19 mouse cellular contexts compared by ENCODE assay signal in genomic region chr8:109338220-109338835, GRCm38 (mm10).
A peak's percentile ranks its signal among the peaks of the same experiment; 100 is the strongest.
DNase-seq lines count a peak whose midpoint lies in the region; ATAC-seq and TF ChIP-seq lines count a peak whose summit lies in the region.
"Had no signal": no experiment of that assay in that cellular context is flagged by ENCODE, and none has a peak within 500 bp of the region (broad histone marks: within the 10 kb centered on the region; RNA-seq: fewer than 3 reads in every experiment).

No protein-coding gene starts in this region.

- no peaks in the 10 kb centered on the region for H3K4me1 ChIP-seq in forebrain, embryonic 11.5 days (replicated peaks; ENCODE audit: control insufficient read depth, insufficient read depth, low read length)
- H3K4me1 ChIP-seq in forebrain, embryonic 15.5 days = peaks cover 13% of the 10 kb centered on the region
- H3K4me1 ChIP-seq in hindbrain, embryonic 15.5 days (replicated peaks) = peaks cover 9% of the 10 kb centered on the region; the same call in 1 of the 2 replicates
- H3K4me1 ChIP-seq in midbrain, postnatal 0 days (ENCODE audit: insufficient read depth, low read length) = no peaks in the 10 kb centered on the region
- H3K4me1 ChIP-seq: embryonic facial prominence, embryonic 10.5 days; heart, embryonic 13.5 days; lung, embryonic 15.5 days had no signal

- H3K27ac ChIP-seq in forebrain, embryonic 11.5 days (ENCODE audit: low read depth, low read length) = peak overlapping the region; percentile 31; the same call in 1 of the 2 replicates
- H3K27ac ChIP-seq in forebrain, embryonic 15.5 days (replicated peaks) = no peak overlapping the region
- peak overlapping the region; percentile 45 for H3K27ac ChIP-seq in hindbrain, embryonic 15.5 days (replicated peaks)
- H3K27ac ChIP-seq in midbrain, postnatal 0 days (ENCODE audit: low read depth, low read length) = no peak overlapping the region
- H3K27ac ChIP-seq: embryonic facial prominence, embryonic 10.5 days; heart, embryonic 13.5 days; limb, embryonic 10.5 days; lung, embryonic 15.5 days had no signal

- DNase-seq in forebrain, embryonic 11.5 days (ENCODE audit: low spot score) = peak; percentile 60
- no peak for DNase-seq in midbrain, postnatal 0 days (ENCODE audit: low spot score)
- no peak for DNase-seq in kidney, postnatal 10 days
- DNase-seq: cerebellum, postnatal 10 days; heart, postnatal 36 days; right cerebral cortex, postnatal 14 days; thymus, postnatal 25 days had no signal

- H3K4me3 ChIP-seq in forebrain, embryonic 11.5 days (ENCODE audit: low read depth, low read length) = no peak overlapping the region
- peak overlapping the region; percentile 16; the same call in 1 of the 2 replicates for H3K4me3 ChIP-seq in forebrain, embryonic 15.5 days
- peak overlapping the region; percentile 19 for H3K4me3 ChIP-seq in hindbrain, embryonic 15.5 days
- peak overlapping the region; percentile 18; the same call in 1 of the 2 replicates for H3K4me3 ChIP-seq in midbrain, postnatal 0 days (ENCODE audit: low read depth, low read length)
- H3K4me3 ChIP-seq: embryonic facial prominence, embryonic 10.5 days; erythroblast, embryonic 14.5 days; heart, embryonic 13.5 days; limb, embryonic 10.5 days; lung, embryonic 15.5 days had no signal

- ATAC-seq in forebrain, embryonic 11.5 days (replicated peaks; ENCODE audit: low FRiP score) = peak; percentile 44; the same call in 1 of the 2 replicates
- ATAC-seq in forebrain, embryonic 15.5 days (replicated peaks) = no peak
- ATAC-seq in hindbrain, embryonic 15.5 days (ENCODE audit: low FRiP score, low read depth) = no peak
- no peak for ATAC-seq in midbrain, postnatal 0 days (ENCODE audit: low FRiP score)
- ATAC-seq in erythroblast, adult 5-6 weeks (replicated peaks; ENCODE audit: low FRiP score, poor library complexity, severe bottlenecking) = no peak
- ATAC-seq in megakaryocyte, adult 5-6 weeks (ENCODE audit: poor library complexity, severe bottlenecking) = no peak
- ATAC-seq: intestine, postnatal 0 days; Patski had no signal

- TF ChIP-seq CTCF in midbrain, postnatal 0 days (IDR thresholded peaks at IDR 0.05) = no peak

- no peaks in the 10 kb centered on the region for H3K36me3 ChIP-seq in forebrain, embryonic 11.5 days (ENCODE audit: control insufficient read depth, insufficient read depth, low read length)
- H3K36me3 ChIP-seq in forebrain, embryonic 15.5 days = no peaks in the 10 kb centered on the region
- H3K36me3 ChIP-seq in hindbrain, embryonic 15.5 days = no peaks in the 10 kb centered on the region
- H3K36me3 ChIP-seq in midbrain, postnatal 0 days (ENCODE audit: insufficient read depth, low read length) = no peaks in the 10 kb centered on the region
- H3K36me3 ChIP-seq: embryonic facial prominence, embryonic 10.5 days; heart, embryonic 13.5 days; limb, embryonic 10.5 days; lung, embryonic 15.5 days had no signal

- peak overlapping the region; percentile 19; the same call in 1 of the 2 replicates for H3K4me2 ChIP-seq in forebrain, embryonic 11.5 days (ENCODE audit: low read depth, low read length, severe bottlenecking)
- peak overlapping the region; percentile 38 for H3K4me2 ChIP-seq in forebrain, embryonic 15.5 days (replicated peaks)
- peak overlapping the region; percentile 47 for H3K4me2 ChIP-seq in hindbrain, embryonic 15.5 days
- H3K4me2 ChIP-seq in midbrain, postnatal 0 days (ENCODE audit: low read depth, low read length, poor library complexity, severe bottlenecking) = peak overlapping the region; percentile 38
- H3K4me2 ChIP-seq: heart, embryonic 13.5 days; liver, embryonic 11.5 days; lung, embryonic 15.5 days had no signal

- H3K9ac ChIP-seq in forebrain, embryonic 11.5 days (ENCODE audit: low read length) = no peak overlapping the region
- no peak overlapping the region for H3K9ac ChIP-seq in forebrain, embryonic 15.5 days (replicated peaks)
- no peak overlapping the region for H3K9ac ChIP-seq in hindbrain, embryonic 15.5 days
- no peak overlapping the region for H3K9ac ChIP-seq in midbrain, postnatal 0 days (replicated peaks; ENCODE audit: low read length, poor library complexity, severe bottlenecking)
- H3K9ac ChIP-seq: heart, embryonic 13.5 days; lung, embryonic 15.5 days had no signal

- 43% methylated on average over 14 of the region's 14 CpGs for WGBS in forebrain, embryonic 11.5 days
- 19% methylated on average over 14 of the region's 14 CpGs for WGBS in forebrain, embryonic 15.5 days
- 33% methylated on average over 14 of the region's 14 CpGs for WGBS in hindbrain, embryonic 15.5 days
- WGBS in midbrain, postnatal 0 days = 28% methylated on average over 14 of the region's 14 CpGs

- no peaks in the 10 kb centered on the region for H3K27me3 ChIP-seq in forebrain, embryonic 11.5 days (ENCODE audit: control insufficient read depth, insufficient read depth, low read length)
- H3K27me3 ChIP-seq in forebrain, embryonic 15.5 days = no peaks in the 10 kb centered on the region
- H3K27me3 ChIP-seq in hindbrain, embryonic 15.5 days = no peaks in the 10 kb centered on the region
- no peaks in the 10 kb centered on the region for H3K27me3 ChIP-seq in midbrain, postnatal 0 days (ENCODE audit: insufficient read depth, low read length)
- H3K27me3 ChIP-seq: heart, embryonic 13.5 days; lung, embryonic 15.5 days had no signal

- H3K9me3 ChIP-seq in forebrain, embryonic 11.5 days (ENCODE audit: control insufficient read depth, low read length) = no peaks in the 10 kb centered on the region
- H3K9me3 ChIP-seq in forebrain, embryonic 15.5 days = no peaks in the 10 kb centered on the region
- no peaks in the 10 kb centered on the region for H3K9me3 ChIP-seq in hindbrain, embryonic 15.5 days
- H3K9me3 ChIP-seq in midbrain, postnatal 0 days (ENCODE audit: low read length) = no peaks in the 10 kb centered on the region
- H3K9me3 ChIP-seq: embryonic facial prominence, embryonic 10.5 days; heart, embryonic 13.5 days; limb, embryonic 10.5 days; lung, embryonic 15.5 days had no signal

Comparison
In these comparisons a context has a peak if more than half of its experiments do, and no peak if none do; other contexts are left out.
1. H3K27ac ChIP-seq: peak in forebrain, embryonic 11.5 days (single experiment) and hindbrain, embryonic 15.5 days (single experiment); none in forebrain, embryonic 15.5 days (single experiment) and midbrain, postnatal 0 days (single experiment).
2. Peak in every context shown above with its lines, with median percentiles within 50 percentile points of each other: H3K4me2 ChIP-seq.